Mouse (Mus musculus) heart, adult 2 months (tissue): ENCODE results near the gene Wtap. TPM values are rescaled to one million over a fixed set of nuclear protein-coding genes. Genes with fewer than 3 reads are reported as not detected.

Experiments used
- DNase-seq, 2 experiments: peaks; one replicate each; pipeline ENCODE4 v3.0.0; 2021
- H3K27ac ChIP-seq: fragments of 200-600 bp; 2 replicates; pipeline ENCODE4 v1.8.1; 2022
- H3K27me3 ChIP-seq: fragments of 200-500 bp; 2 replicates; pipeline ENCODE4 v1.6.1; 2012; ENCODE audit warnings: mild to moderate bottlenecking, low read length, inconsistent platforms, mixed read lengths; ENCODE audit not compliant: control insufficient read depth, insufficient read depth
- H3K36me3 ChIP-seq: fragments of 200-500 bp; 2 replicates; pipeline ENCODE4 v1.6.1; 2012; ENCODE audit warnings: low read length, inconsistent platforms; ENCODE audit not compliant: control insufficient read depth, insufficient read depth
- H3K4me1 ChIP-seq: fragments of 200-500 bp; 2 replicates; pipeline ENCODE4 v1.6.1; 2011; ENCODE audit warnings: low read length; ENCODE audit not compliant: control insufficient read depth, insufficient read depth
- H3K4me3 ChIP-seq: fragments of 200-600 bp; 2 replicates; pipeline ENCODE4 v1.8.1; 2022
- H3K79me2 ChIP-seq: fragments of 200-500 bp; replicated peaks from 2 replicates; pipeline ENCODE4 v1.6.1; 2012; ENCODE audit warnings: mild to moderate bottlenecking, inconsistent platforms, low read length, moderate library complexity, mixed read lengths; ENCODE audit not compliant: control insufficient read depth, insufficient read depth
- H3K9ac ChIP-seq: fragments of 200-500 bp; 2 replicates; pipeline ENCODE4 v1.6.1; 2012; ENCODE audit warnings: low read depth, mild to moderate bottlenecking, control low read depth, inconsistent platforms, low read length, mixed read lengths
- CTCF ChIP-seq: fragments of 200-600 bp; IDR thresholded peaks from 2 replicates; pipeline ENCODE4 v1.8.1; 2022; ENCODE audit warnings: antibody characterized with exemption, mild to moderate bottlenecking, moderate library complexity
- EP300 ChIP-seq: fragments of 200-500 bp; IDR thresholded peaks from 2 replicates; pipeline ENCODE4 v1.6.1; 2011; ENCODE audit warnings: low read depth, low read length, control low read depth; ENCODE audit not compliant: insufficient read depth
- POLR2A ChIP-seq: fragments of 200-500 bp; IDR thresholded peaks from 2 replicates; pipeline ENCODE4 v1.6.1; 2011; ENCODE audit warnings: mild to moderate bottlenecking, low read depth, low read length, control low read depth; ENCODE audit not compliant: insufficient read depth
- WGBS: fragments of 180-500 bp; shearing (Covaris S2); methylation state at CpG from one replicate; pipeline ENCODE4 v1.1.7; 2018; 5-methylcytosine and 5-hydroxymethylcytosine counted together
- intact Hi-C: fragments of 180-260 bp; cut with DNase I; formaldehyde crosslinking; loops from one replicate; pipeline ENCODE4 v1.15.1; 2025
- polyA plus RNA-seq: library from polyadenylated mRNA; depleted of rRNA; stranded (reverse); fragments of >200 nt; gene quantifications from 2 replicates; pipeline ENCODE4 v1.2.3, GENCODE M21; 2012; rRNA removed
- total RNA-seq, 2 experiments: library from RNA; stranded (reverse); gene quantifications; 2 replicates each; pipeline ENCODE4 v1.2.3; 2021

Wtap gene
- total and polyA plus RNA-seq, 3 experiments = 12.3 to 34.0 (median 30.7) TPM

DNA sequence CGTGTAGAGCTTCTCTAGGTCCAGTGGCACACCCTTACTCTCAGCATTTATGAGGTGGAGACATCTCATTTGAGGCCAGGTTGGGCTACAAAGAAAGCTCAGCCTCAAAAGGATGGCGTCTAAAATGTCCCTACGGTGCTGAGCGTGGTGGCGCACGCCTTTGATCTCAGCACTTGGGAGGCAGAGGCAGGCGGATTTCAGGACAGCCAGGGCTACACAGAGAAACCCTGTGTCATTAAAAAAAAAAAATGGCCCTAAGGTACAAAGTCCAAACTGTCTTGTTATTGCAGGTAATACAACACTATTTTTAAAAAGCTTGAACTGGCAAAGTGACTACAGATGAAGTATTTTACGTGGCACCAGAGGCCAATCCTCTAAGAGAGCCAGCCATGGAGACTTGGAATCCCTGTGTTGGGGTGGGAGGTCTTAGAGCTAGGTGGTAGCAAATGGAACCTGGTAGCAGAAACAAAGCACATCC is 68.2 kb downstream of the Wtap start:
- DNase-seq = no peak
- Histone ChIP-seq H3K79me2 (no peaks in the 10 kb centered on the region), H3K36me3 (peaks cover 12% of the 10 kb centered on the region), H3K27ac (no peak overlapping the region), H3K9ac (no peak overlapping the region), H3K4me3 (no peak overlapping the region), H3K27me3 (no peaks in the 10 kb centered on the region), H3K4me1 (no peaks in the 10 kb centered on the region)
- 90% methylated on average over 8 of the region's 8 CpGs for WGBS
- no peak for TF ChIP-seq EP300
- TF ChIP-seq CTCF = no peak
- no peak for TF ChIP-seq POLR2A
- intact Hi-C loops = no loop called here

DNA sequence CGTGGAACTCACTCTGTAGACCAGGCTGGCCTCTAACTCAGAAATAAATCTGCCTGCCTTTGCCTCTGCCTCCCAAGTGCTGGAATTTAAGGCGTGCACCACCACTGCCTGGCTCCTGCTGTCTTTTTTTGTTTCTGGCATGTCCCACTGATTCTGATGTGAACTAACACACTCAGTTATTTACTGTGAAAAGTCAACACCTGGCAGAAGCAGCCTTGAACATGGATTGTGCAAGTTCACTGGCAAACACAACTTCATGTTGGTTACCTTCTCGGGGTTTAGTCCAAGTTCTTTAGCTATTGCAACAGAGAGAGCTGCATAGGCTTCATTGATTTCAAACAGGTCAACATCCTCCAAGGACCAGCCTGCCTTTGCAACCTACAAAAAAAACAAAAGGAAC is 69.0 kb downstream of the Wtap start:
- no peak for TF ChIP-seq CTCF
- TF ChIP-seq EP300 = no peak
- no peak for TF ChIP-seq POLR2A
- no peak for DNase-seq
- WGBS = 71% methylated on average over 3 of the region's 3 CpGs
- no peak overlapping the region for H3K4me3 ChIP-seq
- H3K27me3 ChIP-seq = no peaks in the 10 kb centered on the region
- no peaks in the 10 kb centered on the region for H3K79me2 ChIP-seq
- peaks cover 14% of the 10 kb centered on the region for H3K36me3 ChIP-seq
- intact Hi-C loops = no loop called here
- H3K4me1 ChIP-seq = no peaks in the 10 kb centered on the region
- H3K27ac ChIP-seq = no peak overlapping the region
- H3K9ac ChIP-seq = no peak overlapping the region

DNA sequence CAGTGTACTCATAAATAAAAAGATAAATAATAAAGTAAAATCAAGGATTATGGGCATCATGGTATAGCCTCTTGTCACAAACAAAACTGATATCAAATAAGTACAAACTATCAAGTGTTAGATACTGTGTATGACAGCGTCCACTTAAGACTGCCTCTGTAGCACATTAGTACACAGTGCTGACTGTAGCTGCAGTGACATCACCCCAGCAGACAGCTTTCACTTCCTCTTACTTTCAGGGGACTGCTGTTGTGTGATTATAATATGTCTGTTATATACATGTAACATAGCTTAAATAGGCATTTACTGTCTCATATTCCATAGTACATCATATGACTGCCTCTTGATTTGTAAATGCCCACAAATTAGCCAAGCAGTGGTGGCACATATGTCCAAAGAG is 72.9 kb downstream of the Wtap start:
- Histone ChIP-seq H3K79me2 (no peaks in the 10 kb centered on the region), H3K4me3 (no peak overlapping the region), H3K9ac (no peak overlapping the region), H3K36me3 (peaks cover 18% of the 10 kb centered on the region), H3K27ac (no peak overlapping the region), H3K4me1 (no peaks in the 10 kb centered on the region), H3K27me3 (no peaks in the 10 kb centered on the region)
- TF ChIP-seq POLR2A = no peak
- no peak for TF ChIP-seq EP300
- TF ChIP-seq CTCF = no peak
- intact Hi-C loops = no loop called here
- no peak for DNase-seq
- WGBS = 86% methylated on average over 1 of the region's 1 CpGs

Other genes starting within 250 kb of the Wtap start
- 100 to 1,000 TPM in 1 of 2 experiments, 10 to 100 TPM in 1; 98.9 to 116 TPM for gene Igf2r, start 224.5 kb downstream of the Wtap start, total RNA-seq
- gene Igf2r, start 224.5 kb downstream of the Wtap start, polyA plus RNA-seq = 34.0 and 53.7 TPM in 2 replicates
- 1 to 10 TPM in 1 of 2 experiments, under 1 TPM in 1; 0.68 to 1.6 TPM for gene Mas1, start 126.0 kb downstream of the Wtap start, total RNA-seq
- gene Mas1, start 126.0 kb downstream of the Wtap start, polyA plus RNA-seq = 1.0 and 4.6 TPM in 2 replicates
- 1 to 10 TPM; 5.6 to 5.7 TPM for gene Mrgprh, start 118.1 kb downstream of the Wtap start, total RNA-seq
- 9.2 and 17.1 TPM in 2 replicates for gene Mrgprh, start 118.1 kb downstream of the Wtap start, polyA plus RNA-seq
- gene Pnldc1, start 83.9 kb downstream of the Wtap start, total RNA-seq = under 1 TPM; 0.42 to 0.93 TPM
- 1.6 and 1.9 TPM in 2 replicates for gene Pnldc1, start 83.9 kb downstream of the Wtap start, polyA plus RNA-seq
- 100 to 1,000 TPM; 176 to 196 TPM for gene Tcp1, start 78.5 kb downstream of the Wtap start, total RNA-seq
- 68.6 and 134 TPM in 2 replicates for gene Tcp1, start 78.5 kb downstream of the Wtap start, polyA plus RNA-seq
- gene Mrpl18, start 77.8 kb downstream of the Wtap start, total RNA-seq = 100 to 1,000 TPM; 151 to 160 TPM
- gene Mrpl18, start 77.8 kb downstream of the Wtap start, polyA plus RNA-seq = 65.1 and 78.1 TPM in 2 replicates
- gene Acat3, start 53.6 kb downstream of the Wtap start, total RNA-seq = not detected
- gene Acat3, start 53.6 kb downstream of the Wtap start, polyA plus RNA-seq = 0.32 and 0.33 TPM in 2 replicates
- 1 to 10 TPM; 5.7 to 6.9 TPM for gene Acat2, start 33.4 kb downstream of the Wtap start, total RNA-seq
- 6.5 and 6.6 TPM in 2 replicates for gene Acat2, start 33.4 kb downstream of the Wtap start, polyA plus RNA-seq
- 1,000 to 10,000 TPM in 1 of 2 experiments, 100 to 1,000 TPM in 1; 961 to 1,111 TPM for gene Sod2, start 12.7 kb upstream of the Wtap start, total RNA-seq
- 895 and 1,105 TPM in 2 replicates for gene Sod2, start 12.7 kb upstream of the Wtap start, polyA plus RNA-seq
- gene Gpr31b, start 58.1 kb upstream of the Wtap start, total RNA-seq = under 1 TPM in 1 of 2 experiments, not detected in 1; 0.32 TPM
- gene Gpr31b, start 58.1 kb upstream of the Wtap start, polyA plus RNA-seq = 0.31 TPM in 1 of 2 replicates, not detected in the other
- gene Tcp10b, start 66.9 kb upstream of the Wtap start, total RNA-seq = not detected
- 0.06 and 0.09 TPM in 2 replicates for gene Tcp10b, start 66.9 kb upstream of the Wtap start, polyA plus RNA-seq
- not detected for gene Unc93a, start 137.6 kb upstream of the Wtap start, total RNA-seq
- gene Unc93a, start 137.6 kb upstream of the Wtap start, polyA plus RNA-seq = 0.06 TPM in 1 of 2 replicates, not detected in the other
- gene Smok2a, start 227.0 kb upstream of the Wtap start, total RNA-seq = not detected
- gene Smok2a, start 227.0 kb upstream of the Wtap start, polyA plus RNA-seq = not detected in 2 replicates
- not detected for gene Smok2b, start 236.1 kb upstream of the Wtap start, total RNA-seq
- gene Smok2b, start 236.1 kb upstream of the Wtap start, polyA plus RNA-seq = not detected in 2 replicates